ENCODE assay signal across 10 mouse cellular contexts in genomic region chr17:15808468-15809374, GRCm38 (mm10). TPM values are rescaled to one million over a fixed set of nuclear protein-coding genes. Genes with fewer than 3 reads are reported as not detected.
DNase-seq lines count a peak whose midpoint lies in the region; ATAC-seq and TF ChIP-seq lines count a peak whose summit lies in the region.
"Had no signal": no experiment of that assay in that cellular context is flagged by ENCODE, and none has a peak within 500 bp of the region (broad histone marks: within the 10 kb centered on the region; RNA-seq: fewer than 3 reads in every experiment).

No protein-coding gene starts in this region.

- no peak for TF ChIP-seq RAD21 in MEL (IDR thresholded peaks at IDR 0.05; ENCODE audit: low read depth, low read length)

- DNase-seq in heart, adult 18-20 months, result peak; percentile 37 to 38
- no peak for DNase-seq in heart, adult 8-10 months (ENCODE audit: low spot score)
- no peak for DNase-seq in MEL (ENCODE audit: low read depth, low spot score)
- peak; percentile 87 for DNase-seq in embryonic facial prominence, embryonic 14.5 days (ENCODE audit: low spot score)
- peak; percentile 70 for DNase-seq in limb, embryonic 10.5 days (ENCODE audit: low spot score)
- DNase-seq in spleen, postnatal 36 days (ENCODE audit: low spot score in 2 of 2), result no peak
- no peak for DNase-seq in Muller cell, postnatal 12 days (ENCODE audit: inconsistent ontology term)
- no peak for DNase-seq in left cerebral cortex, adult 9 months (ENCODE audit: low spot score in 2 of 2)

- H3K79me2 ChIP-seq in MEL (ENCODE audit: control insufficient read depth, insufficient read depth, low read length, poor library complexity), result no peaks in the 10 kb centered on the region

- WGBS in embryonic facial prominence, embryonic 14.5 days, result 15% methylated on average over 10 of the region's 10 CpGs
- WGBS in limb, embryonic 10.5 days, result 20% methylated on average over 10 of the region's 10 CpGs

- H3K27ac ChIP-seq in MEL (ENCODE audit: control insufficient read depth, low read depth, low read length), result no peak overlapping the region
- H3K27ac ChIP-seq in embryonic facial prominence, embryonic 14.5 days (replicated peaks; ENCODE audit: low read depth, low read length), result peak overlapping the region; percentile 79
- peak overlapping the region; percentile 81 for H3K27ac ChIP-seq in limb, embryonic 10.5 days

- H3K4me1 ChIP-seq in MEL (ENCODE audit: control insufficient read depth in 1 of 2, insufficient read depth in 2 of 2, low read length in 2 of 2), result peaks cover 0 to 5% of the 10 kb centered on the region in 2 experiments; a peak in 1 of 4 replicates
- peaks cover 47% of the 10 kb centered on the region for H3K4me1 ChIP-seq in embryonic facial prominence, embryonic 14.5 days (ENCODE audit: control insufficient read depth, insufficient read depth, low read length)
- H3K4me1 ChIP-seq in limb, embryonic 10.5 days, result peaks cover 65% of the 10 kb centered on the region

- H3K9ac ChIP-seq in MEL (ENCODE audit: control insufficient read depth, low read depth, low read length, poor library complexity, severe bottlenecking), result no peak overlapping the region
- no peak overlapping the region for H3K9ac ChIP-seq in embryonic facial prominence, embryonic 14.5 days (ENCODE audit: low read depth, low read length)

- peak; percentile 47 for ATAC-seq in embryonic facial prominence, embryonic 14.5 days (ENCODE audit: low read depth)

- peak overlapping the region; percentile 8 for H3K4me2 ChIP-seq in embryonic facial prominence, embryonic 14.5 days (ENCODE audit: low read depth, low read length)

- no peaks in the 10 kb centered on the region for H3K9me3 ChIP-seq in MEL (replicated peaks; ENCODE audit: insufficient read depth, low read length)
- no peaks in the 10 kb centered on the region for H3K9me3 ChIP-seq in embryonic facial prominence, embryonic 14.5 days (ENCODE audit: control insufficient read depth, low read length)
- H3K9me3 ChIP-seq in limb, embryonic 10.5 days (replicated peaks), result no peaks in the 10 kb centered on the region

- no peak for TF ChIP-seq EP300 in MEL (IDR thresholded peaks at IDR 0.05; ENCODE audit: low read depth in 1 of 2, low read length in 2 of 2)

- peaks cover 0 to 2% of the 10 kb centered on the region in 2 experiments; a peak in 2 of 4 replicates for H3K36me3 ChIP-seq in MEL (ENCODE audit: control insufficient read depth in 1 of 2, insufficient read depth in 2 of 2, low read length in 2 of 2)
- peaks cover 24% of the 10 kb centered on the region for H3K36me3 ChIP-seq in embryonic facial prominence, embryonic 14.5 days (ENCODE audit: control insufficient read depth, insufficient read depth, low read length)
- peaks cover 26% of the 10 kb centered on the region for H3K36me3 ChIP-seq in limb, embryonic 10.5 days

- H3K27me3 ChIP-seq in MEL (ENCODE audit: control insufficient read depth in 1 of 2, insufficient read depth in 2 of 2, low read length in 2 of 2), result no peaks in the 10 kb centered on the region
- H3K27me3 ChIP-seq in embryonic facial prominence, embryonic 14.5 days (replicated peaks; ENCODE audit: control insufficient read depth, insufficient read depth, low read length), result no peaks in the 10 kb centered on the region
- H3K27me3 ChIP-seq in limb, embryonic 10.5 days (ENCODE audit: low read depth, poor library complexity, severe bottlenecking), result no peaks in the 10 kb centered on the region
- H3K27me3 ChIP-seq: CH12.LX had no signal

- no peak overlapping the region for H3K4me3 ChIP-seq in MEL (ENCODE audit: control insufficient read depth in 1 of 2, insufficient read depth in 1 of 2, low read depth in 2 of 2, low read length in 2 of 2)
- no peak overlapping the region for H3K4me3 ChIP-seq in embryonic facial prominence, embryonic 14.5 days (ENCODE audit: low read depth, low read length)
- peak overlapping the region; percentile 21; the same call in 1 of the 2 replicates for H3K4me3 ChIP-seq in limb, embryonic 10.5 days

- no peak for TF ChIP-seq POLR2A in MEL (IDR thresholded peaks at IDR 0.05; ENCODE audit: control insufficient read depth in 1 of 2, insufficient read depth in 1 of 2, low read depth in 1 of 2, low read length in 2 of 2, poor library complexity in 1 of 2)

- no peak for TF ChIP-seq CTCF in MEL (IDR thresholded peaks at IDR 0.05 in 2 of 3, conservative IDR thresholded peaks at IDR 0.05 in 1 of 3; ENCODE audit: control insufficient read depth in 1 of 3, insufficient read depth in 1 of 3, low read depth in 2 of 3, low read length in 3 of 3, poor library complexity in 1 of 3, severe bottlenecking in 1 of 3)

TF ChIP-seq in MEL, 35 proteins besides CTCF, POLR2A, EP300 and RAD21:
- TF ChIP-seq ZNF384 (IDR thresholded peaks at IDR 0.05; ENCODE audit: low read depth, low read length) (0 out of 2 replicates have a peak, but pooled peaks have one; percentile 24), MXI1 (IDR thresholded peaks at IDR 0.05; ENCODE audit: low read depth, low read length) (no peak)

RNA-seq across cellular contexts. Expression of gene Rgmb, which starts 22.1 kb away (rescaled TPM):
- 10 to 100 TPM; 21.3 to 26.4 TPM for total RNA-seq in heart, adult 18-20 months (2021)
- total RNA-seq in heart, adult 8-10 months (2022), result 10 to 100 TPM; 19.4 to 23.3 (median 22.8) TPM
- total RNA-seq in MEL (2012; rRNA removed), result not detected in 2 replicates
- polyA plus RNA-seq in MEL (2012; ENCODE audit: insufficient read depth in 1 of 2, insufficient read length in 2 of 2, low read depth in 1 of 2, low replicate concordance in 2 of 2, missing spikeins in 1 of 2), result not detected
- 38.5 and 45.2 TPM in 2 replicates for polyA plus RNA-seq in embryonic facial prominence, embryonic 14.5 days (2014; fragmentation: Nextera tagmentation; extraction: Ambion mirVana)
- 9.0 and 14.2 TPM in 2 replicates for polyA plus RNA-seq in limb, embryonic 10.5 days (2016; fragmentation: Nextera tagmentation; extraction: Ambion mirVana)
- total RNA-seq: granulocyte monocyte progenitor cell, adult 5-6 weeks had no signal

Comparison
In these comparisons a context has a peak if more than half of its experiments do, and no peak if none do; other contexts are left out.
1. DNase-seq: peak in heart, adult 18-20 months (2 of 2), embryonic facial prominence, embryonic 14.5 days (single experiment) and limb, embryonic 10.5 days (single experiment); none in heart, adult 8-10 months (single experiment), MEL (single experiment), spleen, postnatal 36 days (0 of 2), Muller cell, postnatal 12 days (single experiment) and left cerebral cortex, adult 9 months (0 of 2).
2. RNA of gene Rgmb, which starts 22.1 kb away (total RNA-seq): 21.3 to 26.4 TPM in heart, adult 18-20 months and 19.4 to 23.3 TPM in heart, adult 8-10 months; not detected in MEL; every median in the first group is over 10 times any median in the second.